In the genomic region with DNA sequence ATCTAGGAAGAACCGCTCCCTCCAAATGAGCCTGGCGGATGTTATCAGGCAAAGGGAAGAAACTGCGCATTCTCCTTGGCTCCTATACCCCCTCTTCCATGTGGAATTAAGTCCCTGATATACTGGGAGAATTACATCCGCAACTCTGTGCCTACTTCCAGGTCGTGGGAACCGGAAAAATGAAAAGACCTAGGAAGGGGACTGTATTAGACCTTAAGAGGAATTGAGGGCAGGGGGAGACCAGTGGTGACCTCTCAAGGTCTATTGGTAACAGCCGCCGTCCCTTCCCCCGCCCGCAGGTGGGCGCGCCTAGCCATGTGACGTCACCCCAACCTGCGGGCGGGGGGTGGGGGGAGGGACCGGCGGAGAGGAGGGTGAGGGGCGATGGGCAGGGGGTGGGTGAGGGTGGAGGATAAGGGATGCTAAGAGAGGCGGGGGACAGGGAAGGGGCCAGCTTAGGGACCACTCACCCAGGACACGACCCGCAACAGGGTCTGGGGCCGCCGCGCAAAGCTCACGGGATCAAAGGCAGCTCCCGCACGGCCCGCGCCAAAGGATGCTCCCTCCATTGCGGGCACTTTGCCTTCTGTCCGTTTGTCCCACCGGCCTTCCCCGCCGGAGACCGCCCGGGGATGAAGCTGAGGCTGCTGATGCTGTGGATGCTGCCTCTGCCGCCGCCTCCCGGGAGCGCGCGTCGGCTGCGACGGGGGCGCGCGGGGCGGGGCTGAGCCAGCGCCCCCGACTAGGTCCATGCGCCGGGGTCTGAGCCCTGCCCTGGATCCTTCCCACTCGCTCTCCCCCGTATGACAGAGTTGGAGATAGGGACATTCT, we compare ENCODE assay signal across 8 mouse cellular contexts. TPM values are rescaled to one million over a fixed set of nuclear protein-coding genes. Genes with fewer than 3 reads are reported as not detected.
DNase-seq lines count a peak whose midpoint lies in the region; ATAC-seq lines count a peak whose summit lies in the region.

A gene (minus strand): TSS at position 705 of the 831 bp plus-strand sequence.

- peaks cover 53% of the 10 kb centered on the region for H3K27me3 ChIP-seq in kidney, embryonic 15.5 days
- peaks cover 32% of the 10 kb centered on the region for H3K27me3 ChIP-seq in forebrain, embryonic 11.5 days (ENCODE audit: control insufficient read depth, insufficient read depth, low read length)
- peaks cover 43% of the 10 kb centered on the region for H3K27me3 ChIP-seq in neural tube, embryonic 12.5 days (replicated peaks)

- peak within 1 kb of the TSS; percentile 43 for H3K9ac ChIP-seq in kidney, embryonic 15.5 days
- peak within 1 kb of the TSS; percentile 69 for H3K9ac ChIP-seq in forebrain, embryonic 11.5 days (ENCODE audit: low read length)
- peak within 1 kb of the TSS; percentile 75 for H3K9ac ChIP-seq in neural tube, embryonic 12.5 days

- H3K4me3 ChIP-seq in kidney, embryonic 15.5 days (replicated peaks): peak within 1 kb of the TSS; percentile 60
- peak within 1 kb of the TSS; percentile 65 for H3K4me3 ChIP-seq in forebrain, embryonic 11.5 days (ENCODE audit: low read depth, low read length)
- peak within 1 kb of the TSS; percentile 64 for H3K4me3 ChIP-seq in neural tube, embryonic 12.5 days

- H3K36me3 ChIP-seq in kidney, embryonic 15.5 days: peaks cover 19% of the 10 kb centered on the region
- H3K36me3 ChIP-seq in forebrain, embryonic 11.5 days (ENCODE audit: control insufficient read depth, insufficient read depth, low read length): no peaks in the 10 kb centered on the region
- H3K36me3 ChIP-seq in neural tube, embryonic 12.5 days: peaks cover 18% of the 10 kb centered on the region; the same call in 1 of the 2 replicates

- WGBS in kidney, embryonic 15.5 days: 1% methylated on average over 54 of the region's 55 CpGs
- 1% methylated on average over 51 of the region's 55 CpGs for whole genome bisulfite sequencing in forebrain, embryonic 11.5 days
- whole genome bisulfite sequencing in neural tube, embryonic 12.5 days: 1% methylated on average over 55 of the region's 55 CpGs

- no peaks in the 10 kb centered on the region for H3K9me3 ChIP-seq in kidney, embryonic 15.5 days (replicated peaks)
- no peaks in the 10 kb centered on the region for H3K9me3 ChIP-seq in forebrain, embryonic 11.5 days (ENCODE audit: control insufficient read depth, low read length)
- no peaks in the 10 kb centered on the region for H3K9me3 ChIP-seq in neural tube, embryonic 12.5 days

- peak; percentile 37; the same call in 1 of the 2 replicates for ATAC-seq in kidney, embryonic 15.5 days (replicated peaks; ENCODE audit: low FRiP score)
- peak; percentile 38; the same call in 1 of the 2 replicates for ATAC-seq in forebrain, embryonic 11.5 days (replicated peaks; ENCODE audit: low FRiP score)
- peak; percentile 63 for ATAC-seq in neural tube, embryonic 12.5 days (ENCODE audit: low FRiP score, low read depth)

- H3K4me1 ChIP-seq in kidney, embryonic 15.5 days: peaks cover 30% of the 10 kb centered on the region
- 0 out of 2 replicates have a peak, but pooled peaks cover 7% of the 10 kb centered on the region for H3K4me1 ChIP-seq in forebrain, embryonic 11.5 days (replicated peaks; ENCODE audit: control insufficient read depth, insufficient read depth, low read length)
- peaks cover 16% of the 10 kb centered on the region for H3K4me1 ChIP-seq in neural tube, embryonic 12.5 days

- DNase-seq in kidney, postnatal 10 days: no peak
- peak; percentile 69 for DNase-seq in brain, adult 2 months (ENCODE audit: low read depth, low spot score)
- peak; percentile 71 for DNase-seq in forebrain, embryonic 11.5 days (ENCODE audit: low spot score)
- DNase-seq in left cerebral cortex, adult 8-10 months (ENCODE audit: low spot score in 2 of 2): peak; percentile 25 to 53
- no peak for DNase-seq in adrenal gland, postnatal 10 days
- no peak for DNase-seq in adrenal gland, adult 2 months

- peak within 1 kb of the TSS; percentile 97 for H3K4me2 ChIP-seq in kidney, embryonic 15.5 days
- peak within 1 kb of the TSS; percentile 65 for H3K4me2 ChIP-seq in forebrain, embryonic 11.5 days (ENCODE audit: low read depth, low read length, severe bottlenecking)
- peak within 1 kb of the TSS; percentile 90 for H3K4me2 ChIP-seq in neural tube, embryonic 12.5 days (replicated peaks)

- H3K27ac ChIP-seq in kidney, embryonic 15.5 days: no peak within 1 kb of the TSS
- no peak within 1 kb of the TSS for H3K27ac ChIP-seq in forebrain, embryonic 11.5 days (ENCODE audit: low read depth, low read length)
- H3K27ac ChIP-seq in neural tube, embryonic 12.5 days: 0 out of 2 replicates have a peak within 1 kb of the TSS, but pooled peaks have one; percentile 12

RNA-seq across cellular contexts. Expression of the gene that starts here (rescaled TPM):
- 2.4 and 4.6 TPM in 2 replicates for polyA plus RNA-seq in kidney, embryonic 15.5 days (2015; fragmentation: Nextera tagmentation; extraction: Ambion mirVana)
- polyA plus RNA-seq in forebrain, embryonic 11.5 days (2014; fragmentation: Nextera tagmentation; extraction: Ambion mirVana): 14.0 and 17.0 TPM in 2 replicates
- 100 to 1,000 TPM; 163 to 176 (median 164) TPM for total RNA-seq in left cerebral cortex, adult 8-10 months (2022)
- polyA plus RNA-seq in neural tube, embryonic 12.5 days (2016; fragmentation: Nextera tagmentation; extraction: Ambion mirVana): 42.3 and 43.3 TPM in 2 replicates
- total RNA-seq in adrenal gland, postnatal 10 days (2021): 10 to 100 TPM in 1 of 2 experiments, 1 to 10 TPM in 1; 5.8 to 11.7 TPM
- 1 to 10 TPM; 2.0 to 2.4 TPM for total RNA-seq in adrenal gland, adult 2 months (2021)
- 2.1 and 5.3 TPM in 2 replicates for polyA plus RNA-seq in adrenal gland, adult 2 months (2012; rRNA removed)

Comparison
In these comparisons a context has a peak if more than half of its experiments do, and no peak if none do; other contexts are left out.
1. RNA of the gene that starts here (total RNA-seq): 163 to 176 TPM in left cerebral cortex, adult 8-10 months; 5.8 to 11.7 TPM in adrenal gland, postnatal 10 days and 2.0 to 2.4 TPM in adrenal gland, adult 2 months; every median in the first group is over 10 times any median in the second.
2. DNase-seq: peak in brain, adult 2 months (single experiment), forebrain, embryonic 11.5 days (single experiment) and left cerebral cortex, adult 8-10 months (2 of 2); none in kidney, postnatal 10 days (single experiment), adrenal gland, postnatal 10 days (single experiment) and adrenal gland, adult 2 months (single experiment).
3. Peak in every context shown above with its lines, with median percentiles within 50 percentile points of each other: ATAC-seq, H3K4me2 ChIP-seq, H3K4me3 ChIP-seq and H3K9ac ChIP-seq.